Mouse (Mus musculus): ENCODE measurements around the gene Acp7. TPM values are rescaled to one million over a fixed set of nuclear protein-coding genes. Genes with fewer than 3 reads are reported as not detected.

Acp7 gene
- polyA plus RNA-seq, 1 experiment = not detected

DNA sequence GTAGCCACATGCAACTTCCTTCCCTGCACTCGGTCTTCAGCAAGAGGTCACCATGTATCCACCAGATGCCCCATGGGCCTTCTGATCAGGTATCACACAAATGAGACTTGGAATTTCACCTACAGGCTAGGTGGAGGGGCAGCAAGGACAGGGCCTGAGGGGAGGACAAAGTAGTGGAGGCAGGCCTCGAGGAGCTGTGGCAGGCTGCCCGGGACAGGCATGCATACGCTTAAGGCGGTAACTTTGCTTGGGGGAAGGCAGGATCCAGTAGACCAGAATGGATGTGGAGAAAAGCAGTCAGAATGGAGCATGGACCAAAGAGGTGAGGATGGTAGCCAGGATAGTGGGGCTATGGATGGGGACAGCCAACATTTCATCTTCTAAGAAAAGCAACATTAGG lies 51.3 kb downstream of the Acp7 start:
- no peak overlapping the region for H3K4me3 ChIP-seq (ENCODE audit: insufficient read depth, low read length)
- TF ChIP-seq POLR2A (IDR thresholded peaks at IDR 0.05; ENCODE audit: low read depth, low read length) (no peak), CTCF (IDR thresholded peaks at IDR 0.05; ENCODE audit: borderline replicate concordance, insufficient read depth, low read length) (no peak)
- peaks cover 13% of the 10 kb centered on the region; the same call in 1 of the 2 replicates for H3K4me1 ChIP-seq (ENCODE audit: control insufficient read depth, insufficient read depth, low read length)

DNA sequence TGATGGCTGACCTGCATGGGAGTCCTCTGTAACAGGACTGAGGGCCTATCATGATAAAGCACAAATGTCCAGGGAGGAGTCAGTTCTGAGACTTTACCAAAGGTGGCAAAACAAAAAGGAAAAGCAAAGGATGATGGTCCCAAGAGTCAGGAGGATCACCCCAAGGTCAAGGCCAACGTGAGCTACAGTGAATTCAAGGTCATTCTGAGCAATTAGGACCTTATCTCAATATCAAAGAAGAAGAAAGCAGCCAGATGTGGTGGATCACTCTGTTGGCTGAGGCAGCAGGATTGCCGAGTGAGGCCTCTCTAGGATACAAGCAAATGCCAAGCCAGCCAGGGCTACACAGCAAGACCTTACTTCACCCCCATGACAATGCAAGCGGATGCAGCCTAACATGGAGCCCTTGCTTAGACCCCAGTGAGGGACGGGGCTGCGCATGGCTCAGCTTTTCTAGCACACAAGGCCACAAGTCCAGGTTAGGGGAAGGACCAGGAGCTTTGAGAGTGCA lies 52.5 kb downstream of the Acp7 start:
- Histone ChIP-seq H3K4me3 (ENCODE audit: insufficient read depth, low read length) (no peak overlapping the region), H3K4me1 (ENCODE audit: control insufficient read depth, insufficient read depth, low read length) (peaks cover 13% of the 10 kb centered on the region; the same call in 1 of the 2 replicates), H3K27ac (ENCODE audit: insufficient read depth, low read length) (no peak overlapping the region)
- TF ChIP-seq POLR2A (IDR thresholded peaks at IDR 0.05; ENCODE audit: low read depth, low read length) (no peak), CTCF (IDR thresholded peaks at IDR 0.05; ENCODE audit: borderline replicate concordance, insufficient read depth, low read length) (no peak)

More for the DNA sequence above, 51.3 kb downstream of the Acp7 start:
- H3K27ac ChIP-seq (ENCODE audit: insufficient read depth, low read length) = no peak overlapping the region

- no peak overlapping the region for H3K27ac ChIP-seq (ENCODE audit: insufficient read depth, low read length)
- peaks cover 13% of the 10 kb centered on the region; the same call in 1 of the 2 replicates for H3K4me1 ChIP-seq (ENCODE audit: control insufficient read depth, insufficient read depth, low read length)
- no peak for TF ChIP-seq POLR2A (IDR thresholded peaks at IDR 0.05; ENCODE audit: low read depth, low read length)
- no peak for TF ChIP-seq CTCF (IDR thresholded peaks at IDR 0.05; ENCODE audit: borderline replicate concordance, insufficient read depth, low read length)
- H3K4me3 ChIP-seq (ENCODE audit: insufficient read depth, low read length) = no peak overlapping the region
Observed at GRCm38 (mm10) chr7:28577826-28578542, 53.1 kb downstream of the Acp7 start.

DNA sequence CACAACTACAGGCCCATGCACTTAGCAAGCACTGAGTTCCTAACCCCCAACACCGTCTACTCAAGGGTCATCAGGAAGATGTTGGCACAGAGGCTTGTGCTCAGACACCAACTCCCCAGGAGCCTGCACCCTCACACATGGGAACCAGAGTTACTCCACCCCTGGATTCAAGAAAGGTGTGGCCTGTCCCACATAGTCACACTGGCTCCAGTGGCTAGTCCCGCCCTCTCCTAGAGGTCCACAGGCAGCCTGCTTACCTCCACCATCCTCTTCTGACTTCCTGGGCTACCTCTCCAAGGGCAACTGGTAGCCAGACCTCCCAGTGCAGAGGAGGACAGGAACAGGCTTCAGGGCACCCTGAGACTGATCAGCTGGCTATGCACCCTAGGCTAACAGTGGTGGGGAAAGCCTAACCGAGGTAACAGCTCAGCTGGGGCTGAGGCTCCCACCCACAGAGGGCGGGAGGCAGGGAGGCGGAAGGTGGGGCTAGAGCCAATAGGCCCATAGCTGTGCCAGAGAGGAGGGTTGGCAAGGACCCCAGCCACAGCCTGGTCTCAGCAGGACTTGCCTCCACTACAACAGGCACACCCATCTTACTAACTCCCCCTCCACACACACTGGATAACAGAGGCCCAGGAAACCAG lies 54.7 kb downstream of the Acp7 start:
- Histone ChIP-seq H3K4me3 (ENCODE audit: insufficient read depth, low read length) (no peak overlapping the region), H3K4me1 (ENCODE audit: control insufficient read depth, insufficient read depth, low read length) (peaks cover 13% of the 10 kb centered on the region; the same call in 1 of the 2 replicates), H3K27ac (ENCODE audit: insufficient read depth, low read length) (no peak overlapping the region)
- TF ChIP-seq POLR2A (IDR thresholded peaks at IDR 0.05; ENCODE audit: low read depth, low read length) = no peak
- no peak for TF ChIP-seq CTCF (IDR thresholded peaks at IDR 0.05; ENCODE audit: borderline replicate concordance, insufficient read depth, low read length)

- TF ChIP-seq CTCF (IDR thresholded peaks at IDR 0.05; ENCODE audit: borderline replicate concordance, insufficient read depth, low read length) (no peak), POLR2A (IDR thresholded peaks at IDR 0.05; ENCODE audit: low read depth, low read length) (no peak)
- no peak overlapping the region for H3K4me3 ChIP-seq (ENCODE audit: insufficient read depth, low read length)
- no peak overlapping the region for H3K27ac ChIP-seq (ENCODE audit: insufficient read depth, low read length)
- H3K4me1 ChIP-seq (ENCODE audit: control insufficient read depth, insufficient read depth, low read length) = peaks cover 13% of the 10 kb centered on the region; the same call in 1 of the 2 replicates
Observed at GRCm38 (mm10) chr7:28575597-28575996, 55.5 kb downstream of the Acp7 start.

DNA sequence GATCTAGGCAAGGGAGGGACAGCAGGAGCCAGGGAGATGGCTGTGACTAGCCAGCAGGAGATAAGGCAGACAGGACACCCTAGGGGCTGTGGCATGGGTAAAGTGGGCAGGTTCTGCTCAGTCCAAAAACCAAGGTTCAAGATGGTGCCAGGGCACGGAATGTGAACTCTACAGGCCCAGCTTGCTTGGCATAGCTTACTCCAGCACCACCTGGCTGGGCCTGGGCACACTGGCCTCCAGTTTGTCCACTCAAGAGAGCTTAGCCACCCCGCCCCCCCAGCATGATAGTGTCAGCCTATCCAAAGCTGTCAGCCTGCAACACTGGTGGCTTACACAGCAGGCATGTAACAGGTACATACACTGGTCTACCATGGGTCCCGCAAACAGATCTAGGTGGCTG lies 57.9 kb downstream of the Acp7 start:
- H3K4me1 ChIP-seq (ENCODE audit: control insufficient read depth, insufficient read depth, low read length) = peaks cover 12% of the 10 kb centered on the region; the same call in 1 of the 2 replicates
- TF ChIP-seq POLR2A (IDR thresholded peaks at IDR 0.05; ENCODE audit: low read depth, low read length) = no peak
- TF ChIP-seq CTCF (IDR thresholded peaks at IDR 0.05; ENCODE audit: borderline replicate concordance, insufficient read depth, low read length) = no peak
- no peak overlapping the region for H3K4me3 ChIP-seq (ENCODE audit: insufficient read depth, low read length)

DNA sequence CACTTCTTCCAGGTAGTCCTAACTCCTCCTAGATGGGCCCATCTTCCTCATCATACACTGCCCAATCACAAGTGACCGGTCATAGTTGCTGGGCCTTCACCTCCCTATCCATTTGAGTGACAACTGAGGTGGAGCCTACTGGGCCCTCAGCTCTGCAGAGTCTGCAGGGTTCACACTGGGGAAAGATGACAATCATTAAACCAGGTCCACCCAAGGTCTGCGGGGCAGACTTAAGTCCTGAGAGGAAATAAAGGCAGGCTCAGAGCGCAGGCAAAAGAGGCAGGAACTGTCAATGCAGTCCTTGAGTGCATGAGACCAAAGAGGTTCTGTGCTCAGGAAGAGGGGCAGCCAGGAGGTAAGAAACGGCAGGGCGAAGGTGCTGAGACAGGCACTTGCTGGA lies 58.4 kb downstream of the Acp7 start:
- H3K27ac ChIP-seq (ENCODE audit: insufficient read depth, low read length) = no peak overlapping the region
- no peak for TF ChIP-seq POLR2A (IDR thresholded peaks at IDR 0.05; ENCODE audit: low read depth, low read length)
- TF ChIP-seq CTCF (IDR thresholded peaks at IDR 0.05; ENCODE audit: borderline replicate concordance, insufficient read depth, low read length) = no peak
- H3K4me3 ChIP-seq (ENCODE audit: insufficient read depth, low read length) = no peak overlapping the region
- peaks cover 7% of the 10 kb centered on the region; the same call in 1 of the 2 replicates for H3K4me1 ChIP-seq (ENCODE audit: control insufficient read depth, insufficient read depth, low read length)

More for the DNA sequence above, 57.9 kb downstream of the Acp7 start:
- H3K27ac ChIP-seq (ENCODE audit: insufficient read depth, low read length) = no peak overlapping the region

DNA sequence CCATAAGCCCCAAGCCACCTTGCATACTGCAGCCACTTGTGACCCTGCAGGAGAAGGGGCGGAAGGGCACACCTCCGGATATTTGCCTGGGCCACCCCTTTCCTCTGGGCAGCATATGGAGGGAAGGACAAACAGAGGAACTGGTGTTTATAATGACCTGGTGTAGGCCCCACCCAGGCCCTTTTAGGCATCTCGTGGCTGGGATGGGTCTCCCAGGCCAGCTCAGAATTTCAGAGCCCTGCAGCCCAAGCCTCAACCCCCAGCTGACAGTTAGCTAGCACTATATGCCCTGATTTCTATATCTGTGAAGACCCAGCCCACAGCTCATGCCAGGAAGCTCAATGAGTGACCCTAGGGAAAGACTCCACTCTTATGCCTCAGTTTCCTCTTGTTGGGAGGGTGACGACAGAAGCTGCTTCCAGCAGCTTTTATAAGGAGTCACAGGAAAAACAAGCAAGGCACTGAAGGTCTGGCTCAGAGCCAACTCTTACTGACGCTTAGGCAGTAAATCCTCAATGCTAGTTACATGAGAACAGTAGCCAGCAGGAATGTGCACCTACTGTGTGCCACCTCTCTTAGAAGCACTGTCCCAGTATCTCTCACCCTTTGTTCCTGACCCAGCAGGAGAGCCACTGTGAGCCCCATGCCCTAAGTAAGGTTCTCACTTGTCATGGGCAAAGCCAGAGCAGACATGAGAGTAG lies 60.0 kb downstream of the Acp7 start:
- Histone ChIP-seq H3K27ac (ENCODE audit: insufficient read depth, low read length) (no peak overlapping the region), H3K4me1 (ENCODE audit: control insufficient read depth, insufficient read depth, low read length) (no peaks in the 10 kb centered on the region), H3K4me3 (ENCODE audit: insufficient read depth, low read length) (no peak overlapping the region)
- TF ChIP-seq POLR2A (IDR thresholded peaks at IDR 0.05; ENCODE audit: low read depth, low read length) = no peak
- TF ChIP-seq CTCF (IDR thresholded peaks at IDR 0.05; ENCODE audit: borderline replicate concordance, insufficient read depth, low read length) = no peak

DNA sequence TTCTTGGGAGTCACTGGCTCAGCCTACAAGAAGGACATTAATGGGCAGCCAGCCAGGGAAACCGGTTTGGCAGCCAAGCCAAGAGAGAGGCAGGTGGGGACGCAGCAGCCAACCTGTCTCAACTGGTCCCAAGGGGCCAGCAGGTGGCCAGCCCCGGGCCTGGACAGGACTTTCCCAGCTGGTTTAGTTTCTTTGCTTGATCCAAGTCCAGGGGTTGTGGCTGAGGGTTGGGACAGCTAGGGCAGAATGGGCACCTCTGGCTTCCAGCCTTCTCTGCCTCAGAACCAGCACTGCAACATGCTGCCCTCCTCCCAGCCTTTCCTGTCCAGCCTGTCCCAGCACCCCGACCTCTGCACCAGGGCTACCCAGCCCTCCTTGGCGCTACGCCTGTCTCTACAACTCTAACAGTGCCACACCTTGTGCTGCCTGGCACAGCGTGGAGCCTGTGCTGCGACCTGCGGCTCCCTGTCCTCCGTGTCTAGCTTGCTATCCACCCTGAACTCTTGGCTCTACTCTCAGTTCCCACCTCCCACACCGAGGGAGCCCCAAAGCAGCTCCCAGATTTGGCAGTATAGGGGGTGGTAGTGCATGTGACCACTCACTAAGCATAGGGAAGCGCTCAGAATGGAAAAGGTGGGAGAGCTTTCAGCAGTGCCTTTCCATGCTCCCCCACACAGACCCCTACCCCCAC lies 60.7 kb downstream of the Acp7 start:
- Histone ChIP-seq H3K27ac (ENCODE audit: insufficient read depth, low read length) (no peak overlapping the region), H3K4me1 (ENCODE audit: control insufficient read depth, insufficient read depth, low read length) (no peaks in the 10 kb centered on the region), H3K4me3 (ENCODE audit: insufficient read depth, low read length) (no peak overlapping the region)
- TF ChIP-seq CTCF (IDR thresholded peaks at IDR 0.05; ENCODE audit: borderline replicate concordance, insufficient read depth, low read length) (no peak), POLR2A (IDR thresholded peaks at IDR 0.05; ENCODE audit: low read depth, low read length) (no peak)
